Mouse (Mus musculus) liver, embryonic 13.5 days (tissue): ENCODE measurements around the gene Psg16. TPM values are rescaled to one million over a fixed set of nuclear protein-coding genes. Genes with fewer than 3 reads are reported as not detected.

Experiments used
- ATAC-seq: fragments of 200-750 bp; cut with Nextera tagmentation; 2 replicates; pipeline ENCODE4 v1.8.0; 2017; ENCODE audit warnings: low read depth, mild to moderate bottlenecking, moderate number of reproducible peaks, moderate library complexity
- DNase-seq: peaks from one replicate; pipeline ENCODE4 v3.0.0; 2022
- H3K27ac ChIP-seq: fragments of 300-500 bp; sonication (generic); 2 replicates; pipeline ENCODE4 v1.5.1; 2015; ENCODE audit warnings: moderate library complexity, mild to moderate bottlenecking, inconsistent platforms
- H3K27me3 ChIP-seq: fragments of 300-500 bp; sonication (generic); 2 replicates; pipeline ENCODE4 v1.6.1; 2015; ENCODE audit warnings: mild to moderate bottlenecking, inconsistent platforms
- H3K36me3 ChIP-seq: fragments of 300-500 bp; sonication (generic); 2 replicates; pipeline ENCODE4 v1.6.1; 2015; ENCODE audit warnings: mild to moderate bottlenecking, inconsistent platforms
- H3K4me1 ChIP-seq: fragments of 300-500 bp; sonication (generic); replicated peaks from 2 replicates; pipeline ENCODE4 v1.6.1; 2015; ENCODE audit warnings: inconsistent platforms
- H3K4me2 ChIP-seq: fragments of 300-500 bp; sonication (generic); 2 replicates; pipeline ENCODE4 v1.6.1; 2015; ENCODE audit warnings: inconsistent platforms, mild to moderate bottlenecking, moderate library complexity
- H3K4me3 ChIP-seq: fragments of 300-500 bp; sonication (generic); replicated peaks from 2 replicates; pipeline ENCODE4 v1.5.1; 2015; ENCODE audit warnings: mild to moderate bottlenecking, inconsistent platforms
- H3K9ac ChIP-seq: fragments of 300-500 bp; sonication (generic); 2 replicates; pipeline ENCODE4 v1.6.1; 2015; ENCODE audit warnings: mild to moderate bottlenecking, inconsistent platforms
- H3K9me3 ChIP-seq: fragments of 300-500 bp; sonication (generic); replicated peaks from 2 replicates; pipeline ENCODE4 v1.6.1; 2016; ENCODE audit warnings: inconsistent platforms
- WGBS: fragments of 180-500 bp; shearing (Covaris S2); methylation state at CpG from one replicate; pipeline ENCODE4 v1.1.7; 2015; ENCODE audit not compliant: insufficient replicate concordance; 5-methylcytosine and 5-hydroxymethylcytosine counted together
- polyA plus RNA-seq: library from polyadenylated mRNA; unstranded; fragments of >200 nt; fragmentation: Nextera tagmentation; extraction: Ambion mirVana; gene quantifications from 2 replicates; pipeline ENCODE4 v1.2.1, GENCODE M21; 2015

Gene Psg16
- polyA plus RNA-seq, 1 experiment from 2014 or later = 0.08 TPM

DNA sequence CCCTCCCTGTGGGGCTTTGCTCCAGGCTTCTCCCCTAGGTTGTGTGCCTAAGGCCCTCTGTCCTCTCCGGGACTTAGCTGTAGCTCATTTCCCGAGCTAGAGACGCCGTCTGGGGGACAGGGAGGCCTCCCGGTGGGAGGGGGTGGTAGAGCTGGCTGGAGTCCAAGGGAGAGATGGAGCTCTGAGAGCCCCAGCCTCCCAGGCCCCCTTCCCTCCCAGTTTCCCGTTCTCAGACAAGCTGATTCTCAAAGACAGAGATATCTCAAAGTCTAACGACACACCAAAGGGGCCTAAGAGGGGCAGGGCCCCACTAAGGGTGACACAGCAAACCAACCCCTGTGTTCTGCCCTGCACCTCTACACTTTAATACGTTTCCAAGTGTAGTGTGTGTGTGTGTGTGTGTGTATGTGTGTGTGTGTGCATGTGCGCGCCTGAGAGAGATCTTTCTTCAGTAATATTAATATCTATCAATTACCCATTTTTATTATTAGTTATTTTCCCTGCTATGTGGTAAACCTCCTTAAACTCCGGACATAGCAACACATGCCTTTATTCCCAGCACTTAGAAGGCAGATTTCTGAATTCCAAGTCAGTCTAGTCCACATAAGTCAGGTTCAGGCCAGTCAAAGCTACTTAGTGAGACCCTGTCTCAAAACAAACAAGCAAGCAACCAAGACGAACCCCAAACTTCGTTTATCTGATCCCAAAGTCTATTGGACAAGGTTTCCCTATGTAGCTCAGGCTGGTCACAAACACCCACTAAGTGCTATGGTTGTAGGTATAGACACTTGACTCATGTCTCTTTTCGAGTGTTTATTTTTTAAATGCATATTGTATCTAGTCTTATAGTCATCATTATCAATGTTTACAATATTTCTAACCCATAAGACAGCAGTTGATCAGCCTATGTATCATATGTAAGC, 17.0 kb upstream of the Psg16 start:
- ATAC-seq (peak; percentile 77), DNase-seq (peak; percentile 79)
- Histone ChIP-seq H3K4me3 (peak overlapping the region; percentile 73), H3K36me3 (peaks cover 20% of the 10 kb centered on the region), H3K4me2 (peak overlapping the region; percentile 96), H3K9ac (peak overlapping the region; percentile 89), H3K27ac (peak overlapping the region; percentile 100), H3K27me3 (peaks cover 8% of the 10 kb centered on the region), H3K9me3 (peaks cover 4% of the 10 kb centered on the region; the same call in 1 of the 2 replicates), H3K4me1 (peaks cover 78% of the 10 kb centered on the region)
- WGBS = 8% methylated on average over 14 of the region's 14 CpGs

DNA sequence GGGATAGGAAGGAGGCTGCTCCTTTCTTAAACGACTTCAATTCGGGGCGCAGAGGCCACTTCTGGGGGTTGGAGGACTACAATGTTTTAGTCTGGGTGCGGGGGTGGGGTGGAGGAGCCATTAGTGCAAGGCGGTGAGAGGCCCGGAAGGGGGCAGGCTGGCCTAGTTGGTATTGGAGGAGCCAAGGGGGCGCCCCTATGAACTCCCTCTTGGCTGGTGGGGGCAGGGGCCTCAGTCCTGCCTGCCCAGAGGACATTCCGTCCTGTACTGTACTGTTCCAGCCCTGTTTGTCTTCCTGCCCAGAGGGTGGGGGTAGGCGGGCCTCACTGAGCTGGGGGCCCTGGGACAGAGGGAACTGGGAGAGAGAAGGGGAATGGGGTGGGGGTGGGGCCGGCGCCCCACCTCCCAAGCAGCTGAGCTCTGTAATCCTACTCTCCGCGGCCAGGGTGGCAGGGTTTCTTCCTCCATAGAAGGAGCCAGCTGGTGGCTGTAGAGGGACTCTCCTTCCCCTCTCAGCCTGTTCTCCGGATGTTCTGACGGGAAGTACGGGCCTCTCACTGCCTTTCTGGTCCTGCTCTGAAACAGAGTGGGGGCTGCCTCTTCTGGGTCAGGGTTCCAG, 15.7 kb upstream of the Psg16 start:
- peak; percentile 68 for DNase-seq
- Histone ChIP-seq H3K4me2 (peak overlapping the region; percentile 64), H3K36me3 (peaks cover 17% of the 10 kb centered on the region), H3K9ac (peak overlapping the region; percentile 73), H3K4me3 (peak overlapping the region; percentile 25), H3K4me1 (peaks cover 91% of the 10 kb centered on the region), H3K9me3 (peaks cover 4% of the 10 kb centered on the region; the same call in 1 of the 2 replicates), H3K27me3 (peaks cover 22% of the 10 kb centered on the region), H3K27ac (peak overlapping the region; percentile 100)
- 4% methylated on average over 16 of the region's 16 CpGs for WGBS
- ATAC-seq = peak; percentile 60

DNA sequence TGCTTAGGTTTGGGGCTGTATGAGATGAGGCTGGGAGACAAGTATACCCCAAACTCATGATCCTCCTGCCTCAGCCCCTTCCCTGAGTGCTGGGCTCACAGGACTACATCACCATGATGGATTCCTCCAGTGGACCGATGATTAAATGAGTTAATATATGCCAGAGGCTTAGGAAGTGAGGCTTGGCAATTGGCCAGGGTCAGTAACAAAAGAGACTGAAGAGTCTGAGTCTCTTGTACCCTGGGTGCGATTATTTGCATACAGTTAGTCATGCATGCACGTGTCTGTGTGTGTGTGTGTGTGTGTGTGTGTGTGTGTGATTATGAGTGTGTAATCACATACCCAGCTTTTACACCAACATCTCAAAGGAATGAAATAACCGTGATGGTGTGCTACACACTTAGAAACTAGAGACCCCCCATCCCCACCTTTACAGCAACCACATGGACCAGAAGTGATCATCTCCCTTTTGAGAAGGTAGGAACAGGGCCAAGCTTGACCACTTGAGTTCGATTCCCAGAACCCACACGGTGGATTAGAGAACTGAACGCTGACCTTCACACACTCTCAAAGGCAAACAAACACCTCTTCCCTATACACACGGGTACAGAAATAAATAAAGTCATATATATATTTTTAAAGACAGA, 14.9 kb upstream of the Psg16 start:
- H3K27ac ChIP-seq = peak overlapping the region; percentile 100
- peaks cover 92% of the 10 kb centered on the region for H3K4me1 ChIP-seq
- peak overlapping the region; percentile 73 for H3K9ac ChIP-seq
- H3K4me2 ChIP-seq = peak overlapping the region; percentile 64
- DNase-seq (no peak), ATAC-seq (no peak)
- peaks cover 26% of the 10 kb centered on the region for H3K27me3 ChIP-seq
- peaks cover under 1% of the 10 kb centered on the region; the same call in 1 of the 2 replicates for H3K9me3 ChIP-seq
- peaks cover 9% of the 10 kb centered on the region for H3K36me3 ChIP-seq
- peak overlapping the region; percentile 25 for H3K4me3 ChIP-seq
- WGBS = 47% methylated on average over 8 of the region's 8 CpGs

DNA sequence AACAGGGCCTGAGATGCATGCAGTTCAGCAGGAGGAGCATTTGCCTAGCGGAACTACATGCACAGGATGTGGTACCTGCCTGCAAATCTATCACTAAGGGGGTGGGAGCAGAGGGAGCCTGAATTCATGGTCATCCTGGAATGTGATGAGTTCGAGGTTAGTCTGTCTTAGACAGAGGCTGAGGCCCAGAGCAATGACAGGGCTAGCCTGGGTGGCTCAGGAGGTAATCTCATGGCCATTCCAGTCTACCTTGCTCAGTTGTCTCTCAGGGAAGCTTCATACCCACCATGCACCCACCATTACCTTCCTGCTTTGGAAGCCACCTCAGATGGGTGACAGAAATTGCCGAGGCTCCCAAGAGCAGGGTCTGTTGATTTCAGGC, 14.4 kb upstream of the Psg16 start:
- H3K36me3 ChIP-seq = peaks cover 5% of the 10 kb centered on the region
- no peak overlapping the region for H3K4me3 ChIP-seq
- H3K27ac ChIP-seq = peak overlapping the region; percentile 100
- H3K9ac ChIP-seq = peak overlapping the region; percentile 73
- DNase-seq (no peak), ATAC-seq (no peak)
- H3K4me1 ChIP-seq = peaks cover 87% of the 10 kb centered on the region
- peaks cover 26% of the 10 kb centered on the region for H3K27me3 ChIP-seq
- H3K4me2 ChIP-seq = peak overlapping the region; percentile 49
- WGBS = 65% methylated on average over 3 of the region's 3 CpGs
- no peaks in the 10 kb centered on the region for H3K9me3 ChIP-seq

DNA sequence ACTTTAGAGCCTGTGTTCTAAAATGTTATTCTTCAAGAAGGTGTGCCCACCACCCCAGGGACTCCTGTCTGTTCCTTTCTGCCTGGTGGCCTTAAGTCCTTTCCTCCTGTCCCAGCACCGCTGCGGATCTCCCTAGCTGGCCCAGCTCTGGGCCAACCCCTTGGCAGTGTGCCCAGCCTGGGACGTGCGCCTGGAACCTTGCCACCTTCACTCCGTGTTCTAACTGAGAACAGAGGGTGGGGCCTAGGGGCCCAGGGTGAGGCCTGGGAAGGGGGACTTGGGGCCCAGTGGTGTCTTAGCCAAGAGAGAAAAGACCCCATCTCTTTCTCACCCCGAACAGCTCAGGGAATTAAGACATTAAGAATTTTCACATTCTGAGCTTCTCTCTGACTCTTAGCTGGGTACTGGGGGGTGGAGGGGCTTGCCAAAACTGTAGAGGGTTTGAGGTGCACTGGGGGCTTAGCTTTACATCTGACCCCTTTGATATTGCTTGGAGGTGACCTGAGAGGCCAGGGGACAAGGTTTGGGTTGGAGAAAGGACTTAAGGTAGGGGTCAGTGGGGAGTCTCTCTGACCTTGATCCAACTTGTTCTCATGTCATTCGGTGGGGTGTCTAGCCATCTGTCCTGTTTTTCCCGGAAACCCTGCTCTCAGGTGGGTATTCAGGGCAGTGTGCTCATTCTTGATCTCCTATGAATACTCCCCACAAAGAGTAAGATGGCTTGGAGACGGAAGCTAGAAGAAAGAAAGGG, 13.6 kb upstream of the Psg16 start:
- Histone ChIP-seq H3K4me1 (peaks cover 80% of the 10 kb centered on the region), H3K4me2 (peak overlapping the region; percentile 49), H3K9me3 (no peaks in the 10 kb centered on the region), H3K27me3 (peaks cover 26% of the 10 kb centered on the region), H3K36me3 (no peaks in the 10 kb centered on the region), H3K4me3 (peak overlapping the region; percentile 12; the same call in 1 of the 2 replicates), H3K9ac (peak overlapping the region; percentile 73), H3K27ac (peak overlapping the region; percentile 100)
- 33% methylated on average over 9 of the region's 9 CpGs for WGBS
- ATAC-seq = peak; percentile 46
- DNase-seq = peak; percentile 48

DNA sequence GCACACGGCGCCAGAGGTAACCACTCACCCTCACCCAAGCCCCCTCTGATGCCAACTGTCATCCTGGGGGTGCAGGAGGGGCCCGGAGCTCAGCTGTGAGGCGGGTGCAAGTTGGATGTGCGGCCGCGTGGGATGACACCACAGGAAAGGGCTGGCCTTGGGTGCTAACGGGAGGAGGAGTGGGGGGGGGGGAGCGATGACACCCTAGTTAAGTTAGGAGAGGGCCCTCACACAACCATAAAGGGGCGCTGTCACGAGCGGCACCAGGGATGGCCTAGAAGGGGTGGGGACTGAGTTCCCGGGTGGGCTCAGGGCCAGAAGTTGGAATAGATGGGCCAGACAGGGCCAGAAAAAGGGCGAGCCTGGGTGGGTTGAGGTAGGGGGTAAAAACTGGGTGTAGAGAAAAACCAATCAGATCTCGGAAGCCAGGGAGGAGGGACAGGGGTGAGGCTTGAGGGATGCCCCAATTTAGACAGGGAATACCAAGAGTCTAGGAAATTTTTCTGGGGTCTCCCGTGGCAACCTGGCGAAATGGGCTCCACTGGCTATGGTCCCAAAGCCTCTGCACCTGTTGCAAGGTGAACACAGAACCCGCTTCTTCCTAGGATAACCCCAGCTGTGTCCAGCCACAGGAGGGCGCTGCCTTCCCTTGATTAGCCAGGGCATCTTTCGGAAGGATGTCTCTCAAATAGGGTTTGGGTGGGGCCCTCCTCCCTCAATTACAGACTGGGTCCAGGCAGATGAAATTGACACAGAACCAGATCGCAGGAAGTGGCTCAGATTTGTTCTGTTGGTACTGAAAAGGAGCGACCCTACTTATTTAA, 12.8 kb upstream of the Psg16 start:
- no peaks in the 10 kb centered on the region for H3K36me3 ChIP-seq
- peak overlapping the region; percentile 73 for H3K9ac ChIP-seq
- H3K4me3 ChIP-seq = peak overlapping the region; percentile 12; the same call in 1 of the 2 replicates
- ATAC-seq (no peak), DNase-seq (no peak)
- peak overlapping the region; percentile 58 for H3K4me2 ChIP-seq
- H3K27ac ChIP-seq = peak overlapping the region; percentile 100
- 74% methylated on average over 22 of the region's 22 CpGs for WGBS
- peaks cover 26% of the 10 kb centered on the region for H3K27me3 ChIP-seq
- H3K9me3 ChIP-seq = no peaks in the 10 kb centered on the region
- peaks cover 77% of the 10 kb centered on the region for H3K4me1 ChIP-seq

DNA sequence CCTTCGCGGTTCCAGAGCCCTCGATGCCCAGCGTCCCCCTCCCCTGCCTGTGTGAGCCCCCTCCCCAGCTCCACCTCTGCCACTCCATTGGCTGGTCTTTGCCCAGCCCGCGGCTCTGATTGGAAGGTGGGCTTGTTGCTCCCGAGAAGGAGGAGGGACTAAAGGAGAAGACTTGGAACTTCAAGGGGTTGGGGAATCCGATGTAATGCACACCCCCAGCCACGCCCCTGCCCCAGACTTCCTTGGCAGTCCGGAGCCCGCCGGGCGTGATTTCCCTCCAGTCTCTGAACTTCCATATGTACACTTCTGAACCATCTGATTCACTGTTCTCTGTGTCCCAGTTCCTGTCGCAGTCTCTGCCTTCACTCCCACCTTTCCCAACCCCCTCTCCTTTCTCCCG, 11.5 kb upstream of the Psg16 start, which contains the start of gene Hif3a:
TSS of gene Hif3a (minus strand) at position 39 of the 400 bp plus-strand sequence.
- Histone ChIP-seq H3K27ac (peak within 1 kb of the TSS; percentile 23; the same call in 1 of the 2 replicates), H3K36me3 (no peaks in the 10 kb centered on the region), H3K4me2 (peak within 1 kb of the TSS; percentile 58), H3K9me3 (no peaks in the 10 kb centered on the region), H3K27me3 (peaks cover 26% of the 10 kb centered on the region), H3K4me1 (peaks cover 66% of the 10 kb centered on the region), H3K9ac (peak within 1 kb of the TSS; percentile 22; the same call in 1 of the 2 replicates), H3K4me3 (peak within 1 kb of the TSS; percentile 35)
- ATAC-seq (no peak), DNase-seq (no peak)
- 1% methylated on average over 15 of the region's 15 CpGs for WGBS

DNA sequence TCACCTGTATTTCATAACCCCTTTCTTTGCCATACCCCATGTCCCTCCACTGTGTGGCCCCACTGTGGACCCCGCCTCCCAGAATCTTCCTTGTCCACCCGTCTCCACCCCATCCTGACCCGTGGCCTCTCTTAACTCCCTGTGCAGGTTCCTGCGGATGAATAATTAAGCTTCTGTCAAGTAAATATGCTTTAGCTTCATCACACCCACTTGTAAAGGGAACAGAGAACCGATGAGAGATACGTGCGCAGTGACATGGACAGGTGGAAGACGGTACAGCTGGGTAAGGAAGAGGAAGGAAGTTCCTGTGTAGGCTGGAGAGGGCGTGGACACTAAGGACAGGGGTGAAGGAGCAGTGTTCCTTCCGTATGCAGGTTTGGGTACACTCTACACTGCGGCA, 11.0 kb upstream of the Psg16 start:
- Histone ChIP-seq H3K4me3 (peak overlapping the region; percentile 35), H3K9ac (peak overlapping the region; percentile 22; the same call in 1 of the 2 replicates), H3K4me2 (peak overlapping the region; percentile 58), H3K27ac (no peak overlapping the region), H3K27me3 (peaks cover 26% of the 10 kb centered on the region), H3K36me3 (no peaks in the 10 kb centered on the region), H3K9me3 (no peaks in the 10 kb centered on the region), H3K4me1 (peaks cover 61% of the 10 kb centered on the region)
- ATAC-seq (no peak), DNase-seq (no peak)
- 3% methylated on average over 11 of the region's 11 CpGs for WGBS

DNA sequence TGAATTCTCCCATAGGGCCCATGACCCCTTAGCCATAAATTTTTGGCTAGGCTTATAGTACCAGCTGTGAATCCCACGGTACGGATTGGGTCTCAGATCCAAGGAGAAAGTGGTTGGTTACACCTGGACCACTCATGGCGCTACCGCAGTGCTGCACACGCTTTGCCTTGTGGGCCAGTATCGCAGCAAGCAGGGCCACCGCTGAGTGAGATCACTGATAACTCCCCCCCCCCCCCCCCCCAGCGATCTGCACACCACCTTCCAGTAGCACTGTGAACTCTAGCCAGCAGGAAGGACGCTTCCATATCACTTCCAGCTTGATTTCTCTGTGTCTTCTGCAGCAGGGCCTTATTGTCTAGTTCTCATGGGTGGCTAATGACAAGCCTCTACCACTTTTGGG, 8.2 kb upstream of the Psg16 start:
- no peaks in the 10 kb centered on the region for H3K9me3 ChIP-seq
- WGBS = 56% methylated on average over 9 of the region's 9 CpGs

DNA sequence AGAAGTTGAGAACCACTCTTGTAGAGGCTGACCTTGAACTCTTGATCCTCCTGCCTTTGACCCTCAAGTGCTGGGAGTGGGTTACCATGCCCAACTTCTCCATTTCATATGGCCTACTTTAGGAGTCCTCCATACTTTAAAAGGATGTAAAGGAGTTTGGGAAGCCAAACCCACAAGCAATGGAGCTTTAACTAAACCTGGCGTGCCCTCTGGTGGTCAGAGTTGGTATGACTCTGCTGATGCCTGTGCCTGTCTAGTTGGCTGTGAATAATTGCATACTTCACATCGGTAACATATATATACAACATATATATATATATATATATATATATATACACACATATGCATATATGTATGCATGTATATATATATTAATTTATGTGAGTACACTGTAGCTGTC, 7.4 kb upstream of the Psg16 start:
- H3K4me1 ChIP-seq = peaks cover 25% of the 10 kb centered on the region
- peak; percentile 67 for DNase-seq
- H3K4me3 ChIP-seq = no peak overlapping the region
- 7% methylated on average over 2 of the region's 2 CpGs for WGBS
- H3K9me3 ChIP-seq = no peaks in the 10 kb centered on the region
- no peaks in the 10 kb centered on the region for H3K36me3 ChIP-seq
- no peak overlapping the region for H3K9ac ChIP-seq
- peaks cover 22% of the 10 kb centered on the region for H3K27me3 ChIP-seq
- H3K27ac ChIP-seq = no peak overlapping the region
- H3K4me2 ChIP-seq = no peak overlapping the region
- ATAC-seq = peak; percentile 43

More for the DNA sequence above, 8.2 kb upstream of the Psg16 start:
- H3K36me3 ChIP-seq = no peaks in the 10 kb centered on the region
- no peak overlapping the region for H3K4me2 ChIP-seq
- H3K4me3 ChIP-seq = no peak overlapping the region
- no peak overlapping the region for H3K27ac ChIP-seq
- H3K9ac ChIP-seq = no peak overlapping the region
- H3K4me1 ChIP-seq = peaks cover 33% of the 10 kb centered on the region
- DNase-seq (no peak), ATAC-seq (peak; percentile 14; the same call in 1 of the 2 replicates)
- H3K27me3 ChIP-seq = peaks cover 26% of the 10 kb centered on the region
